Mouse (Mus musculus): ENCODE data around the gene Flt3.
A peak's percentile ranks its signal among the peaks of the same experiment; 100 is the strongest.

DNA sequence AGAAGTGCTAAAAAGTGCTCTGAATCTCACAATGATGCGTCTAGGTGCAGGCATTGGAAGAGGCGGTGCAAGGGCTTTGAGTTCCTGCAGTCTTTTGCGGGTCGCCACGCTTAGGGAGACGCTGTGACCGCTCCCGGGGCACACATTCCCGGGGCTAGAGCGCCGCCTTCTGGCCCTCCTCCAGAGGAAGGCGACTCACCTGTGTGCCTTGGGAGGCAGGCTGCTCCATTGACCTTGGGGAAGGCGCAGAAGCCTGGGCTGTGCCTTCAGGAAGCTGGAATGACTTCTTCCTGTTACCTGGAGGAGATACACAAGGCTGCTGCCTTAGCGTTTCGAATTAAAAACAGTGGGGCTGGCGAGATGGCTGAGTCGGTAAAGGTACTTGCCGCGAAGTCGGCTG, 106.2 kb downstream of the Flt3 start:
- TF ChIP-seq POLR2A (IDR thresholded peaks at IDR 0.05; ENCODE audit: borderline replicate concordance, insufficient read depth, low read length) (no peak), CTCF (IDR thresholded peaks at IDR 0.05; ENCODE audit: borderline replicate concordance, insufficient read depth, low read depth, low read length) (peak; percentile 49; the same call in 1 of the 2 replicates)

All from cerebellum, adult 2 months (tissue).